Mouse (Mus musculus): ENCODE results near the gene Olfr44. TPM values are rescaled to one million over a fixed set of nuclear protein-coding genes. Genes with fewer than 3 reads are reported as not detected.

The Olfr44 gene
- polyA plus RNA-seq (2015; fragmentation: Illumina TruSeq; extraction: RNeasy Lipid Tissue Mini Kit (QIAGEN cat#74804); ENCODE audit: insufficient read depth, low read depth, low replicate concordance): not detected

DNA sequence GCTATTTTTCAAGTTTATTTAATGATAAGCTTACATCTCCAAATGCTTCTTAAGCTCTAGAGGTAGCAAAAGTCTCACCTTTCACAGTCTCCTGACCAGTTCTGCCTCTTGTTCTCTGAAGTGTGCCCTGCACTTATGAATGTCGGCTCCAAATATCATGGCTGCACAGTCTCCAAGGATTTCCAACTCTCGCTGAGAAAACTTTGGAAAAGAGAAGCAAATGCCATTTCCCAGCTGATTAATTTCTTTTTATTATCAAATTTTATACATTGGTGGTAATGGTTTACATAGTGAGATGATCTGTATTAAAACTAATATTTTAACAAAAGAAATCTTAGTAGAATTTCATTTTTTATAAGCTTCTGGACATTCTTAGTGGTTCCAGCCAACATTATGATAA is at the start of gene Olfr44:
Gene Olfr44, minus strand, starts transcription at position 101 of the 400 bp plus-strand sequence.

DNA sequence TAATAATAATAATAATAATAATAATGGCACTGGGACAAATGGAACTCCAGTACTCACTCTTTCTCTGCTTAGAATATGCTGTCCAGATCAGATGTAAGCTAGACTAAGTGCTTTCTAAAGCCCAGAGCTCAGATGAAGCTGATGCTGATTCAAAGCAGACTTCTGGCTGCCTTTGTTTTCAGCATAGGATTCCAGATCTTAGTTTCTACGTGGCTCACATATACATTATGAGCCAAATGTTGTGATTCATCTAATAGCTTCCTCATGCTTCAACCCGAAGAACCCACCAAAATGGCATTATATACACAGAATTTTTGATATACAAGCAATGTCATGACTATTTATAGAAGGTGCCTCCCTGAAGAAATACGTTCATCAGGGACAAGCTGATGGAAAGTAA is 21.7 kb upstream of the Olfr44 start, which contains the start of gene Olfr957:
Gene Olfr957, minus strand, starts transcription at position 279 of the 400 bp plus-strand sequence.

DNA sequence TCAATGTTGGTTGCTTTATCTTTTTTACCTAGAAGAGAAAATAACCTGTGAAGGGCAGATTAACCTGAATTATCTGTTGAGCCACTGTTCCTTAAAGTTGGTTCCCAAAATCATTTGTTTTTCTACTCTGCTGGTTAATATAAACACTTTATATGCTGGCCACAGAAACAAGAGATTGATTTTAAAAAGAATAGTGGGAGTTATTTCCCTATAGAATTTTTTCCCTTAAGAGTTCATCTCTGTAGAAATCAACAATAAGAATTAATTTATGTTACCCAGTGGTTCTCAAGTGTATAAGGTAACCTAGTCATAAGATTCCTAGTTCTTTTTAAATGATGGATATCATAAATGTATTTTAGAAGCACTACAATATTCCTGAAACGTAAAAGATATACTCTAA is 22.0 kb downstream of the Olfr44 start, which contains the start of gene Olfr955:
Gene Olfr955, minus strand, starts transcription at position 101 of the 400 bp plus-strand sequence.

DNA sequence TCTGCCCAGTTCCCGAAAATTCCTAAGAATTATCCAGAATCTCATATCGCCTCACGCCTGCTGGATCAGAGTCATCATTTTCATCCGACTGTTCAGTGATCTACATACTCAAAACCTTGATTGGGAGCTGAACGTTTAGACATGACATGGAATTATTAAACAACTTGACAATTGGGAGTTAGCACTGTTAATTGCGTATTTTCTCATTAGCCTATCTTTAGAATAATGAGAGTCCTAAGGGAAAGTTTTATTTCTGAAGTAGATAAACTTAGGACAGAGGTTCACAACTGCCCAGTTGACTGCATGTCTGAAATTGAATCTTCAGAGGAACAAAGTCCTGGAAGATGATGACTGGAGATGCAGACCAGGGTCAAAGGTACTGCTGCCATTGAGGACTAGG is 37.4 kb downstream of the Olfr44 start, which contains the start of gene Olfr954:
Gene Olfr954, plus strand, starts transcription at position 301 of the 400 bp plus-strand sequence.

Other genes with a start within 250 kb of the Olfr44 start
- not detected for gene Olfr1537, start 244.0 kb downstream of the Olfr44 start, polyA plus RNA-seq (2015; fragmentation: Illumina TruSeq; extraction: RNeasy Lipid Tissue Mini Kit (QIAGEN cat#74804); ENCODE audit: insufficient read depth, low read depth, low replicate concordance)
- not detected for gene Olfr945, start 217.2 kb downstream of the Olfr44 start, polyA plus RNA-seq (2015; fragmentation: Illumina TruSeq; extraction: RNeasy Lipid Tissue Mini Kit (QIAGEN cat#74804); ENCODE audit: insufficient read depth, low read depth, low replicate concordance)
- gene Olfr948, start 167.9 kb downstream of the Olfr44 start, polyA plus RNA-seq (2015; fragmentation: Illumina TruSeq; extraction: RNeasy Lipid Tissue Mini Kit (QIAGEN cat#74804); ENCODE audit: insufficient read depth, low read depth, low replicate concordance): not detected
- gene Olfr951, start 106.6 kb downstream of the Olfr44 start, polyA plus RNA-seq (2015; fragmentation: Illumina TruSeq; extraction: RNeasy Lipid Tissue Mini Kit (QIAGEN cat#74804); ENCODE audit: insufficient read depth, low read depth, low replicate concordance): not detected
- gene Olfr952, start 66.8 kb downstream of the Olfr44 start, polyA plus RNA-seq (2015; fragmentation: Illumina TruSeq; extraction: RNeasy Lipid Tissue Mini Kit (QIAGEN cat#74804); ENCODE audit: insufficient read depth, low read depth, low replicate concordance): not detected
- not detected for gene Olfr954, start 37.3 kb downstream of the Olfr44 start, polyA plus RNA-seq (2015; fragmentation: Illumina TruSeq; extraction: RNeasy Lipid Tissue Mini Kit (QIAGEN cat#74804); ENCODE audit: insufficient read depth, low read depth, low replicate concordance)
- not detected for gene Olfr955, start 22.1 kb downstream of the Olfr44 start, polyA plus RNA-seq (2015; fragmentation: Illumina TruSeq; extraction: RNeasy Lipid Tissue Mini Kit (QIAGEN cat#74804); ENCODE audit: insufficient read depth, low read depth, low replicate concordance)
- gene Olfr957, start 21.8 kb upstream of the Olfr44 start, polyA plus RNA-seq (2015; fragmentation: Illumina TruSeq; extraction: RNeasy Lipid Tissue Mini Kit (QIAGEN cat#74804); ENCODE audit: insufficient read depth, low read depth, low replicate concordance): not detected
- not detected for gene Olfr958, start 60.1 kb upstream of the Olfr44 start, polyA plus RNA-seq (2015; fragmentation: Illumina TruSeq; extraction: RNeasy Lipid Tissue Mini Kit (QIAGEN cat#74804); ENCODE audit: insufficient read depth, low read depth, low replicate concordance)
- gene Olfr959, start 81.6 kb upstream of the Olfr44 start, polyA plus RNA-seq (2015; fragmentation: Illumina TruSeq; extraction: RNeasy Lipid Tissue Mini Kit (QIAGEN cat#74804); ENCODE audit: insufficient read depth, low read depth, low replicate concordance): not detected
- gene AW551984, start 110.4 kb upstream of the Olfr44 start, polyA plus RNA-seq (2015; fragmentation: Illumina TruSeq; extraction: RNeasy Lipid Tissue Mini Kit (QIAGEN cat#74804); ENCODE audit: insufficient read depth, low read depth, low replicate concordance): 2.0 TPM
- not detected for gene Olfr148, start 116.7 kb upstream of the Olfr44 start, polyA plus RNA-seq (2015; fragmentation: Illumina TruSeq; extraction: RNeasy Lipid Tissue Mini Kit (QIAGEN cat#74804); ENCODE audit: insufficient read depth, low read depth, low replicate concordance)
- not detected for gene Olfr960, start 127.4 kb upstream of the Olfr44 start, polyA plus RNA-seq (2015; fragmentation: Illumina TruSeq; extraction: RNeasy Lipid Tissue Mini Kit (QIAGEN cat#74804); ENCODE audit: insufficient read depth, low read depth, low replicate concordance)
- gene Olfr961, start 151.1 kb upstream of the Olfr44 start, polyA plus RNA-seq (2015; fragmentation: Illumina TruSeq; extraction: RNeasy Lipid Tissue Mini Kit (QIAGEN cat#74804); ENCODE audit: insufficient read depth, low read depth, low replicate concordance): not detected
- gene Olfr963, start 173.2 kb upstream of the Olfr44 start, polyA plus RNA-seq (2015; fragmentation: Illumina TruSeq; extraction: RNeasy Lipid Tissue Mini Kit (QIAGEN cat#74804); ENCODE audit: insufficient read depth, low read depth, low replicate concordance): not detected
- not detected for gene Olfr149, start 213.1 kb upstream of the Olfr44 start, polyA plus RNA-seq (2015; fragmentation: Illumina TruSeq; extraction: RNeasy Lipid Tissue Mini Kit (QIAGEN cat#74804); ENCODE audit: insufficient read depth, low read depth, low replicate concordance)
- not detected for gene Olfr965, start 217.4 kb upstream of the Olfr44 start, polyA plus RNA-seq (2015; fragmentation: Illumina TruSeq; extraction: RNeasy Lipid Tissue Mini Kit (QIAGEN cat#74804); ENCODE audit: insufficient read depth, low read depth, low replicate concordance)
- gene Olfr150, start 237.0 kb upstream of the Olfr44 start, polyA plus RNA-seq (2015; fragmentation: Illumina TruSeq; extraction: RNeasy Lipid Tissue Mini Kit (QIAGEN cat#74804); ENCODE audit: insufficient read depth, low read depth, low replicate concordance): not detected

Measured in pancreas, adult 10 weeks (tissue).